Mouse (Mus musculus): ENCODE results near the gene Tenm3.
A peak's percentile ranks its signal among the peaks of the same experiment; 100 is the strongest.

Gene Tenm3

DNA sequence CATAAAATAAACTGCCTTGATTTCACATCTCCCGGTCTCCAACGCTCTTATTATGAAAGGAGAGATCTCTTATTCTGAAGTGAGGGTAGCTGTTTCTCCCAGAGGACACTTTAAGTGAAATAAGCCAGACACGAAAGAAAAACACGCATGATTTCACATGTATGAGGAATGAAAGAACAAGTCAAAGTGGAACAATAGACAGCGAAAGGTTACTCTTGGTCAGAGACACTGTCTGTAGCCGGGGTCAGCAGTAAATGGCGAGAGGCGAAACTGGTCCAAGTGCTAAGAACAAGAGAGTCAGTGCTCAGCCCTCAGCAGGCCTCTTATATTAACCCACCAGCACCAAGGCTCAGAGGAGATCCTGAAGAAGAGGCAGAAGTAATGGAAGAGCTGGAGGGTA lies 302.9 kb downstream of the Tenm3 start:
- no peak for ATAC-seq (ENCODE audit: insufficient number of reproducible peaks, low FRiP score, low TSS enrichment)

DNA sequence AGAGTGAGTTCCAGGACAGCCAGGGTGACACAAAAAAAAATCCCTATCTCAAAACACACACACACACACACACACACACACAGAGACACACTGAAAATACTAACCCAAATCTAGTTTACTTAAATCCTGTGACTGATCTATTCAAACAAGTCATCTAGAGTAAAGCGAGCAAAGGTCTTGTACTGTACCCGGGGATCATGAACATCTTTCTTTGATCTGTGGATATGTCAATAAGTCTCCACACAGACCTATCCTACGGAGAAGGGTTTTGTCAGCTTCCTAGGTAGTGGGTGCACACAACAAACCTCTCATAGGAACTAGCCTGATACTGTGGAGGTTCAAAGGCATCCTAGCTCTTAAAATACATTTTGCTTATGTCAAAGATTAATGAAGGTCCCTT lies 307.9 kb downstream of the Tenm3 start:
- ATAC-seq (ENCODE audit: insufficient number of reproducible peaks, low FRiP score, low TSS enrichment), result no peak

GRCm38 (mm10) chr8:48531795-48532194 lies 312.0 kb downstream of the Tenm3 start:
- ATAC-seq (ENCODE audit: insufficient number of reproducible peaks, low FRiP score, low TSS enrichment), result no peak

- no peak for ATAC-seq (ENCODE audit: insufficient number of reproducible peaks, low FRiP score, low TSS enrichment)
Measured at GRCm38 (mm10) chr8:48530916-48531570, 312.7 kb downstream of the Tenm3 start.

DNA sequence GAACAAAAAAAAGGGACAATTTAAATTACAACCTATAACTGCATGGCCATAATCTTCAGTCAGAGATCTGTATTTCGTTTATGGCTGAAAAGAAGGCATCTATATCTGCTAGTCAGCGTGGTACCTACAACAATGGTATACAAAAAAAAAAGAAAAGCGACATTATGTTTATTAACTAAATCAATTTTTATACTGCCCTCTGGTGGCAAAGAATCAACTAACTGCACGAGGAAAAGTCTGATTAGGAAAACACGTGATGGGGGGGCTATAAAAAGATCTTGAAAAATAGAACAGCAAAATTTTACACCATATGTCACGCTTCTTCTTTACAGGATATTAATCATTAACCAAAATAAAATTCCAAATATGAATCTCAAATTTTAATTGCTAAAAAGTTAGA lies 316.3 kb downstream of the Tenm3 start:
- ATAC-seq (ENCODE audit: insufficient number of reproducible peaks, low FRiP score, low TSS enrichment), result no peak

DNA sequence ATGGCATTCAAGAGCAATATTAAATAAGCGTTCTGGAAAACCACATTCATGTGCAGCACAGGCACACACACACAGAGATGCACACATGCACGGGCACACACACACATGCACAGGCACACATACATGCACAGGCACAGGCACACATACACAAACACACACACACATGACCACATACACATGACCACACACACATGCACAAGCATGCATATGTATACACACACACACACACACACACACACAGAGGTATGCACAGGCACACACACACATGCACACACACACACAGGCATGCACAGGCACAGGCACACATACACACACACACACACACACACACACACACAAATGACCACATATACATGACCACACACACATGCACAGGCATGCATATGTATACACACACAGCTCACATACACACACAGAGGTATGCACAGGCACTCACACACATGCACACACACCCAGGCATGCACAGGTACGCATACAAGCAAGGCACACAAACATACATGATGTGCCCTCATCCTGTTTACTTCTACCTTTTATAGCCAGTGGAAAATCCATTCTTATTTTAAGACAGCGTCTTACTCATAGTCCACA lies 321.1 kb downstream of the Tenm3 start:
- ATAC-seq (ENCODE audit: insufficient number of reproducible peaks, low FRiP score, low TSS enrichment), result no peak

DNA sequence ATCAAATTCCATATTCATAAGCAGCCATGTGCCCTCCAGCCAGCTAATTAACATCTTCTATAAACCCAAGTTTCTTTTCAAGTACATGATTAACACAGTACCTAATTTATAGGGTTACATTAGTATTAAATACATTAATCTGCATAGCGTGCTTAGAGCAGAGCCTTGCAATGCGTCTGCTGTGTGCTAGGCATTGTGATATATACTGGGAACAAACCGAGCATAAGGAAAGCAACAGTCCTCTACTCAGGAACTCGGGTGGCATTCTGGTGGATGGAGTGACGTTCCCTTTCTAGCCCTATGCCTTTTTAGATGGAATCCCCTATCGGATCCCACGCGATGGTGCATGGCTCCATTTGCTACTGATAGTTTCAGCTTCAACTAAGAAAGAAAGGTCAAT lies 321.7 kb downstream of the Tenm3 start:
- ATAC-seq (ENCODE audit: insufficient number of reproducible peaks, low FRiP score, low TSS enrichment), result no peak

- ATAC-seq (ENCODE audit: insufficient number of reproducible peaks, low FRiP score, low TSS enrichment), result no peak
Measured at GRCm38 (mm10) chr8:48517431-48517830, 326.3 kb downstream of the Tenm3 start.

- ATAC-seq (ENCODE audit: insufficient number of reproducible peaks, low FRiP score, low TSS enrichment), result no peak
Measured at GRCm38 (mm10) chr8:48514230-48514629, 329.5 kb downstream of the Tenm3 start.

- no peak for ATAC-seq (ENCODE audit: insufficient number of reproducible peaks, low FRiP score, low TSS enrichment)
Measured at GRCm38 (mm10) chr8:48513801-48514200, 329.9 kb downstream of the Tenm3 start.

DNA sequence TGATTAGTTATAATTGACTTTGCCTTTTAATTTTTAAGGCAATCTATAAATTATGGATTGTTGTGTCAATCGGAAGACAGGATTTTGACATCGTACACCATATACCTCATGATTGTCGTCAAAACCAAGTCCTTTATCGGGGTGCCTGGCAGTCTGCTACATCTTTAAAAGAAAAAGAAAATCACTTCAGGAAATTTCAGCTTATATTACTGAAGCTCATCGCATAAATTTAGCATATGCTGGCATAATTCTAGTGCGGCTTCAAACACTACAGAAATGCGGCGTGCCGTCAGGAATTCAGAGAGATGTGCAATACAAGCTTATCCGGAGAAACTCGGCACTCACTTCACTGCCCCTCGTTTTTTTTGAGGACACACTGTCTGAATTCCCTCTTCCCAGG lies 332.2 kb downstream of the Tenm3 start:
- ATAC-seq (ENCODE audit: insufficient number of reproducible peaks, low FRiP score, low TSS enrichment), result no peak

GRCm38 (mm10) chr8:48511137-48511536 lies 332.6 kb downstream of the Tenm3 start:
- ATAC-seq (ENCODE audit: insufficient number of reproducible peaks, low FRiP score, low TSS enrichment), result 0 out of 2 replicates have a peak, but pooled peaks have one; percentile 24

DNA sequence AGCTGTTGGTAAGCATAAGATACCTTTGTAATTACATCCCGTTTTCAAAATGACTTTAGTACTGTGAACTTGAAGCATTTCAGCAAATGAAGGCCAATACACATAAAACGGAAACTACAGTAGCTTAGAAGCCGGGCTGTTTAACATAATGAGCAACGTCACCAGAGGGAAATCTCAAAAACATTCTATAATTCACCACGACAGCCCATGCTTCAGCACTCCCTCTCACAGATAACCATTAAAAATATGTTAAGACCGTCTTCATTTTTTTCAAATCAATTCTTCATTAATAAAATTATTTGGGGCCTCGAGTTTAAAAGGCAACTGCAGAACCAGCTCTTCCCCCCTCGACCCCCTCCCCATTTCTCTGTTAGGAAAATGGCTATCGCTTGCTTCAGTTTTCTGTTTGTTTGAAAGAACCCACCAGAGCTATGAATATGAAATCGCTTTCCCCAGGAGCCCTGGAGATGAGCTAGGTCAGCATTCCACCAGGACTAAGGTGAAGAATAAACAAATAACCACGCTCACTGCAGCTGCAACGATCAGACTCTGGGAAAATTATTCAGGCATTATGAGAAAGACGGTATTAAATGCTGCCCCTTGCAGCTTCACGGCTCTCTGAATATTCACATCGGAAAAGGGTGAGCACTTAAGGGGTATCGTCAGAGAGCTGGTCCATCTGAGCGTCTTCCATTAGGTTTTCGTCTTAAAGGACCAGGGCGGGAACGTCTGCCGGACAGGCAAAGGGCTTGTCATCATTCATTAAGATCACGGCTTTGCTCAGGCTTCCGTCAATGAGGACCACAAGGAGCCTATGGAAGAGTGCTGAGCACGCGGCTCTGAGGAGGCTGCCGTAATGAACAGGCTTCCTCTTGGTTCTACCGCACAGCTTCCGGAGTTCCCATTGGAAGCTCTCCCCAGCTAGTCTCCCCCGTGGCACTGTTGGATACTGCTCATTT lies 334.8 kb downstream of the Tenm3 start:
- no peak for ATAC-seq (ENCODE audit: insufficient number of reproducible peaks, low FRiP score, low TSS enrichment)

DNA sequence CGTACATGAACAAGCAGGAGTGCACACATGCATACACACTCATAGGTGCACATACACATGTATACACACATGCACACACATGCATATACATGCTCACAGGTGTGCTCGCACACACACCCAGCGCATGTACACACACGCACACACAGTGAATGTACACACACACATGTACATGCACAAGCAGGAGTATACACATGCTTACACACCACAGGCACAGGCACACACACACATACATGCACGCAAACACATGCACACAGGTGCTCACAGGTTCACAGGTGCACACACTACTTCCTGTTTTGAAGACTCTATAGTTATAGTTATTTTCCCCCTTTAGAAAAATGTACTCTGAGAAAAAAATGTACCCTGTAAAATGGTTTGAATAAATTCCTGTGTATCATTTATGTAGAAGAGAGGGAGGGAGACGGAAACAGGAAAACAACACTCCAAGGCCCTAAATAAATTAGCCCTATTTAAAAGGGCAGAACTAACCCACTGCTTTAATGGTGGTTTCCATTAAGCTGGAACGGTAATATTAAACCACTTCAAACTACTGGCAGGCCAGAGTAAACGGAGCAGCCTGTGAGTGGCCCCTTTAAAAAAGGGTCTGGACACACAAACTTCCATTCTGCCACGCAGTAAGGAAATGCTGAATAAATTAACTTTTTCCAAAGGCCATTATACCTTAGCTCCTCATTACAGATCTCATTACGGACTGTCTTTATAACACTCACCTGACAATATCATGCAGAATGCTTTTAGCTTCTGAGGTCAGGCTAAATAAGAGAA lies 335.8 kb downstream of the Tenm3 start:
- no peak for ATAC-seq (ENCODE audit: insufficient number of reproducible peaks, low FRiP score, low TSS enrichment)

DNA sequence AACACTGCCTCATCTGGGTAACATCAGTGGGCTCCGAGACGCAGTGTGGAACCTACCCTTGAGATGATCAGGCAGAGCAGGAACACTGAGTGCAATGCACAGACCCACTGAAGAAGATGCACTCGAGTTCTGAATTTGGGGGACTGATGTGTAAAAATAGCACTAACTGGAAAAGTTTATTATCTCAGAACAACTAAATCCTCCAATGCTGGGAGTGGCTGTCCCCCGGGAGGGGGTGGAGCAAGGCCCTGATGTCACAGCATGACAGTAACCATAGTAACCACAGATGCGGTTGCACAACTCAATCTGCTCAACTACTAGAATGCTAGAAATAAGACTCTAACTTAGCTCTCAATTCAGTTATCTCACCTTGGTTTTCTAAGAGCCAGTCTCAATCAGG lies 351.3 kb downstream of the Tenm3 start:
- no peak for ATAC-seq (ENCODE audit: insufficient number of reproducible peaks, low FRiP score, low TSS enrichment)

DNA sequence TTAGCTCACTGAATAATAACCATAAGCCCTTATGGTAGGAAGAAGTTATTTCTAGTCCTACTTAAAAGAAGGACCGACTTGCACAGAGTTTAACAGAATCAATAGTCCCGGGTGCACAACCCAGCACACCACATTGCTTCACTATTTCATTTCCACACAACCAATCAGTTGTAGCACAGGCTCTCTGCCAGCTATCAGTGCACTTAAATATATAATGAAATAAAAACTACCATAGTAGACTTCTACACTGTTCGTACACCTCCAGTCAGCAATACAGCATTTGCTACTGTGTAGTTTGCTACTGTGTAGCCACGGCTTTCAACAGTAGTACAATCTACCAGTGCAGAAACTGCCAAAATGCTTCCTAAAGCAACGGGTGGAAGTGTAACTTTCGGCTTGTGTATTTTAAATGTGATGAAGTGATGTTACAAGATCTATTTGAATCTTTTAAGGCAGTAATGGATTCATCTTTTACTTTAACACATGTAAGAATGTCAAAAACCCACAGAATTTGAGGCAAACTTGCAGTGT lies 353.1 kb downstream of the Tenm3 start:
- ATAC-seq (ENCODE audit: insufficient number of reproducible peaks, low FRiP score, low TSS enrichment), result no peak

DNA sequence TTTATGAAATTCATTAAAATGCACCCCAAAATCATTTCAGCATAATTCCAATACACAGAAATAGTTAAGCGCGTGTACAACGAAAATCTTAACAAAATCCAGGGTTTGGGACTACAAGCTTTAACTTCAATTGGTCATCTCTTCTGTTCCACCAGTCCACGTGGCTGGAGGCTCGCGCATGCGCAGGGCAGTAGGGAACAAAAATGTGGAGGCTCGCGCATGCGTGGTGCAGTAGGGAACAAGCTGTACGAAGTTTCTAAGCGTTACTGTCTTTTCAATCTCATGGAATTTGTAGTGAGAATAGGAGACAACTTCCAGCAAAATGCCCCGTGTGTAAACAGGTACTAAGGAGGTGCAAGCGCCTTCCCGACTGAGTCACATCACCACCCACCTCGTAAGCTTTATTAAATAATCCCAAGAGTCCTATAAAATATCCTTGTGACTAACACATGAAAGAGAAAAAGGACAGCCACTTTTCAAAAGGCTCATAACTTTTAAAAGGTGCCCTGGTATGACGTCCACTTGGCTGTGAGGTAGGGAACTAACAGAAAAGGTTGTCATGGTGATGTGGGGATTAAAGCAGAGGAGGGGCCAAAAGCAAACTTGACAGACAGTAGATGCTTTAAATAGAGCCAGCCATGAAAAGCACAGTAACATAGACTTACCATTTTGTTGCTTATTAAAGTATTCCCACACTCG lies 353.7 kb downstream of the Tenm3 start:
- no peak for ATAC-seq (ENCODE audit: insufficient number of reproducible peaks, low FRiP score, low TSS enrichment)

GRCm38 (mm10) chr8:48489417-48489816 lies 354.3 kb downstream of the Tenm3 start:
- ATAC-seq (ENCODE audit: insufficient number of reproducible peaks, low FRiP score, low TSS enrichment), result no peak

DNA sequence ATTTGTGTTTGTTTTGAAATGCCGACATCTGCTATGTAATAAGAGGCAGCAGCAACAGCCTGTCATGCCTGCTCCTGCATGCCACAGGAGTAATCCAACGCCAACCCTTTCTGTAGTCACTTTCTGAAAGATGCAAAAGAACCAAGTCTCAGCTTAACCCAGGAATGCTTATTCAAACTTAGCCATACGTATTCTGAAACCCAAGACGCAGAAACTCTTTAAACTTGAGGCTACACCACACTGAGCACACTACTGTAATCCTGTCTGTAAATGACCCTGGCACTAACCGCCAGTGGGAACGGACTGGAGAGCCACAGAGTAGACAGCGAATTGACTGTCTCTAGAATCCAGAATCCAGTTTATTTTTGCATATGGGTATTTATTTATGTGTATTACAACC lies 354.9 kb downstream of the Tenm3 start:
- no peak for ATAC-seq (ENCODE audit: insufficient number of reproducible peaks, low FRiP score, low TSS enrichment)

- no peak for ATAC-seq (ENCODE audit: insufficient number of reproducible peaks, low FRiP score, low TSS enrichment)
Measured at GRCm38 (mm10) chr8:48484143-48484542, 359.6 kb downstream of the Tenm3 start.

All from cerebellum, adult (tissue).